Mouse (Mus musculus): ENCODE data around the gene Cth.
"Not testable (repeated sequence)": the region's sequence is repeated elsewhere in the genome, so short reads cannot be mapped to it uniquely, and the experiment has no call there.

Cth gene

GRCm38 (mm10) chr3:157924692-157925328 is at the start of gene Cth:
Gene Cth, minus strand, starts transcription at chr3:157925077.
- peak; percentile 98 for DNase-seq (ENCODE audit: low read depth, low spot score)

- DNase-seq (ENCODE audit: low read depth, low spot score) = peak; percentile 51
These were observed 48.4 kb upstream of the Cth start for GRCm38 (mm10) chr3:157973236-157973635.

GRCm38 (mm10) chr3:157971151-157971550 is 46.3 kb upstream of the Cth start:
- no peak for DNase-seq (ENCODE audit: low read depth, low spot score)

DNA sequence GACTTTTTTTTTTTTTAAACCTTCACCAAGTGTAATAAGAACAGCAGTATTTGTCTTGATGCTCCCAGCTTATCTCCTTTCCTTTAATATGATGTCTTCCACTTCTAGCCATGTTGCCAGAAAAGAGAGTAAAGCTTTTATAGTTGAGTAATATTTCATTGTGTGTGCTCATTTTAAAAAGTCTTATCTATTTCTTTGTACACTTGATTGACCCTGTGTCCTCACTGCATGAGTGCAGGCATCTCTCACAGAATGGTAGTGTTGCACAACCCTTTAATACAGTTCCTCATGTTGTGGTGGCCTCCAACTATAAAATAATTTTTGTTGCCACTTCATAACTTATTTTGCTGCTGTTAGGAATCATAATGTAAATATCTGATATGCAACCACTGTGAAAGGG is 32.4 kb upstream of the Cth start:
- no peak for DNase-seq (ENCODE audit: low read depth, low spot score)

DNA sequence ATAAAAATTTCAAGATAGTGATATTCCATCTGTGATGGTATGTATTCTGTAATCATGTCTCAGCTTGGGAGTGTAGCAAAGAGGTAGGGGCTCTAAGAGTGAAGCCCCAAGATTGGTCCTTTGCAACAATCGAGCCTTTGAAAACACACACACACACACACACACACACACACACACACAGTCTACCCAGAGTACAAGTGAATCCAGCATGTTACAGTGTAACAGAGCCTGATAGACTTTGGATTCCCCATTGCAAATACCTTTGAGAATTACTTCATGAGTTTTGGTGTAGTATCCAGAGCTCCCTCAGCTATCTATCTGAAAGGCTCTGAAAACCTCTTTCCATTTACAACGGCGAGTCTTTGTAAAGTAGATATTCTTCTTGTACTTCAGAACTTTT is 31.3 kb upstream of the Cth start:
- DNase-seq (ENCODE audit: low read depth, low spot score) = no peak

DNA sequence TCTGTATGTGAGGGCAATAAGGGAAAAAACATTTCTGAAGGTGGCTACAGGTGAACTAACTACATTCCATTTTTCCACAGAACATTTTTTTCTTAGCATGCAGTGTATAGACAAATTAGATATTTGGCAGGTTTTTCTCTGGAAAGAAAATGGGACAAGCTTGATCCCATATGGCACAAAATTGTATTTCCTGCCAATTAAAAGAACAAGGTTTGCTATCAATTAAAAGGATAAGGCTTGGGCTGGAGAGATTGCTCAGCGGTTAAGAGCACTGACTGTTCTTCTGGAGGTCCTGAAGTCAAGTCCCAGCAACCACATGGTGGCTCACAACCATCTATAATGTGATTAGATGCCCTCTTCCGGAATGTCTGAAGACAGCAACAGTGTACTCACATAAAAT is 30.6 kb upstream of the Cth start:
- no peak for DNase-seq (ENCODE audit: low read depth, low spot score)

GRCm38 (mm10) chr3:157952716-157953115 is 27.8 kb upstream of the Cth start:
- no peak for DNase-seq (ENCODE audit: low read depth, low spot score)

DNA sequence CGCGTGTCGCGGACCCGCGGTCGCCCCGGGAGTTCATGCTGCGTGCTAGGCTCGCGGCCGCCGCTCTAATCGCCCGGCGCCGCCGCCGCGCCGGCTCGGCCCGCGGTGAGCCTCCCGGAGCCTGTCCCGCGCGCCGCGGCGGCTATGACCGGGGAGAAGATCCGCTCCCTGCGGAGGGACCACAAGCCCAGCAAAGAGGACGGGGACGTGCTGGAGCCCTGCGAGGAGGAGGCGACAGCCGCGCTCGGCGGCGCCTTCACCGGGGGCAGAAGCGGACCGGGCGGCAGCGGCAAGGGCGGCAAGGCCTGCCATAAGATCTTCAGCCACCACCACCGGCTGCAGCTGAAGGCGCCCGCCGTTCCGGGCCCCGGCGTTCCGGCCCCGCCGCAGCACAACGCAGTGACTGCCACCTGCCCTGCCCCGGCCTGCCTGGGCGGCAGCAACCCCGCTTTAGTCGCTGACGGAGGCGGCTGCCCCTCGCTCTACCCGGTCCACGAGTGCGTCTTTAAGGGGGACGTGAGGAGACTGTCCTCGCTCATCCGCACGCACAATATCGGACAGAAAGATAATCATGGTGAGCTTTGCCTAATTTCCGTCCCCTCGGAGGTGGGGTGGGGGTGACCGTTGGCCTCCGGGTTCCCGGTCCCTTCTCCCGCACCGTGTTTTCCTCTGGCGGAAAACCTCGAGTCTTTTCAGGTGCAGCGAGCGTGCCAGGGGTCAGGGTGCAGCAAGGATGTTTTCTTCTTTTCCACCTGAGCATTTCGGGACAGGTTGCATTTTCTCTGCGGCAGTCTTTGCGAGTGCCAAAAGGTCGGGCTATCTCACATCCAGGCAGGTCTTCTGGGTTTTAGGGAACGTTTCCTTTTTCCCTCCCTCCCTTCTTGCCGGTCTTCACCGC is 22.8 kb upstream of the Cth start:
- DNase-seq (ENCODE audit: low read depth, low spot score) = peak; percentile 37

- DNase-seq (ENCODE audit: low read depth, low spot score) = peak; percentile 96
These were observed 22.0 kb upstream of the Cth start, which contains the start of gene Ankrd13c for GRCm38 (mm10) chr3:157946843-157947358. Gene Ankrd13c, plus strand, starts transcription at chr3:157947239.

GRCm38 (mm10) chr3:157938585-157938984 is 13.7 kb upstream of the Cth start:
- DNase-seq (ENCODE audit: low read depth, low spot score) = no peak

GRCm38 (mm10) chr3:157934301-157934823 is 9.5 kb upstream of the Cth start:
- peak; percentile 91 for DNase-seq (ENCODE audit: low read depth, low spot score)

DNA sequence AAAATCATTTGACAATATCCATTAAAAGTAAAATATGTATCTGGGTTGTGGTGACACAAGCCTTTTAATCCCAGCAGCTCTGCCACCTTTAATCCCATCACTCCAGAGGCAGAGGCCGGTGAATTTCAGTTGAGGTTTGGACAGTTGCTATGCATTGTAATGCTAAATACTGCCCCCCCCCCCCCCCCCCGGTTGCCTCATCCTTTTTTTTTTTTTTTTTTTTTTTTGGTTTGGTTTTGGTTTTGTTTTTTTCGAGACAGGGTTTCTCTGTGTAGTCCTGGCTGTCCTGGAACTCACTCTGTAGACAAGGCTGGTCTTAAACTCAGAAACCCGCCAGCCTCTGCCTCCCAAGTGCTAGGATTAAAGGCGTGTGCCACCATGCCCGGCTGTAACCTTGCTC is 8.3 kb upstream of the Cth start:
- DNase-seq (ENCODE audit: low read depth, low spot score) = not testable (repeated sequence)

GRCm38 (mm10) chr3:157932074-157932473 is 7.2 kb upstream of the Cth start:
- DNase-seq (ENCODE audit: low read depth, low spot score) = peak; percentile 94

DNA sequence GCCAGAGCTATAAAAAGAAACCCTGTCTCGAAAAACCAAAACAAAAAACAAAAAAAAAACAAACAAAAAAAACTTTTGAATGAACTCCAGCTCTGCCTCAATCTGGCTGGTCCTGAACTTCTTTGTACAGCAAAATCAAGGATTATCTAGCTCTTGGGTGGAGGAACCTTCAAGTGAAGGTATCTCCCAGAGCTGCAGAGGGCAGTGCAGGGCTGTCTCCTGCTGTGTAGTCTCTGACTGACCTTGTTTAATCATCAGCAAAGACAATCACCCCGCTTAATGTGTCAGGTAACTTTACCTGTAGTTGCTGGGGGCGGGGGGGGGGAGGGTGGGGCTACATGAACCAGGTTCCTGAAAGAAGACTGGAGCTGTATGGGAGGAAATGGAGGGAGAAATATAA is 6.7 kb upstream of the Cth start:
- peak; percentile 71 for DNase-seq (ENCODE audit: low read depth, low spot score)

- DNase-seq (ENCODE audit: low read depth, low spot score) = no peak
These were observed 4.5 kb upstream of the Cth start for GRCm38 (mm10) chr3:157929417-157929816.

DNA sequence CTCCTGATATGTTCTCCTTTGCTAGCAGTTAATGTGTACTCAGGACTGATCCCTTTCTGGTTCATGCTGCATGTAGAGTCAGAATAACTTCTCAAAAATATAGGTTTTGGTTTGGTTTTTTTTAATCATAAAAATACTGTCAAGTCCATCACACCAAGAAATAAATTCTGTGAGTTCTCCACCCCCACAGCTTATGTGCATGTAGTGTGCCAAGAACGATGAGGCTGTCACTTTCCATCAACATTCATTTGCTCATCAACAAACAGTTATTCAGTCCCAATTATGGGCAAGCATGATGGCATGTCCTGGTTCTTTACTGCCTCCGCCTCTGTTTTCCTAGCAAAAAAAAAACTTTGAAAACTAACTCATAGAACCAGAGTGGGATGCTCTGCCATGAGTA is 3.9 kb upstream of the Cth start:
- no peak for DNase-seq (ENCODE audit: low read depth, low spot score)

GRCm38 (mm10) chr3:157926761-157927160 is 1.9 kb upstream of the Cth start:
- no peak for DNase-seq (ENCODE audit: low read depth, low spot score)

DNA sequence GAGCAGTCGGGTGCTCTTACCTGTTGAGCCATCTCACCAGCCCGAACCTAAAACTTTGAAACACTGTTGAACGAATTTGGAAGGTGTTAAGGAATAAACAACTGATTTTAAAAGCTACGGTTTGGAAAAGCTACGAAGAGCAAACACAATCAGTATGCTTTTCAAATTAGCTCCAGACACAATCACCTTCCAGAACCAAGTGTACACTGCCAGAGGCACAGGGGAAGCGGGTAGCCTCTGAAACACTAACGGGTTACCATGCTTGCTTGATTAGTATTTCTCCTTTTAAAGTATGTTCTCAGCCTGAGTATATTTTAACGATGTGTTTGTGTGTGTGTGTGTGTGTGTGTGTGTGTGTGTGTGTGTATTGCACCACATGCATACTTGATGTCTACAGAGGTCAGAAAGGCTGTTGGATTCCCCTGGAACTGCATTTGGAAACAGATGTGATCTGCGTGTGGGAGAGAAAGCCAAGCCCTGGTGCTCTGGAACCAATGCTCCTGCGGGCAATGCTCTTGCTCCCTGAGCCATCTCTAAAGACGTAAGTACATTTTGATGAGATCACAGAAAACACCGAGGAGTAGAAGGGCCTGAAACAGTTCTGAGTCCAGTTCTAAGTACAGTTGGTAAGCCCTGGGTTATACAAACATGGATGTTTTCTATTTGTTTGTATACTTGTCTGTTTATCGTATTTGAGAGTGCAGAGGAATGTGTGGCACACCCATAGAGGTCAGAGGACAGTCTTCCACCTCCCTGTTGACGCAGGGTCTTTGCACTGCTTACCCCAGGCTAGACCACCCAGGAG is 1.0 kb upstream of the Cth start:
- DNase-seq (ENCODE audit: low read depth, low spot score) = no peak

DNA sequence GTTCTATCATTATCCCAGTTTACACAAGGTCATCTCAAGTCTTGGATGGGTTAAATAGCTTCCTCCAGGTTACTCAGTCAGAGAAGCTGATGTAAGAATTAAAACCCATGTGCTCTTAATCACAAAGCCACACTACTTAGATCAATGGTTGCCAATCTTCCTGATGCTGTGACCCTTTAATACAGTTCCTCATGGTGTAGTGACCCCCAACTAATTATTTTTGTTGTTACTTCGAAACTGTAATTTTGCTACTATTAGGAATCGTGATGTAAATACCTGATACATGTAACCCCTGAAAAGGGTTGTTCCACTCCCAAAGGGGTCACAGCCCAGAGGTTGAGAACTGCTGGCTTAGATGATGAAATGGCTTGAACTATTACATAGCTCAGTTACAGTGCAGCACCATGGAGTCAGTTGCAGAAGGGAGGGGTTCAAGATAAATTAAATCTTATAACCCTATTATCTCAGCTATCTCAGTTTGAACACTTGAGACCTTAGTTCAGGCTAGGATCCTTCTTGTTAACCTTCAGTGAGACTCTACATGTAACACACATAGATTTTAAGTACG is 1.5 kb downstream of the Cth start:
- no peak for DNase-seq (ENCODE audit: low read depth, low spot score)

DNA sequence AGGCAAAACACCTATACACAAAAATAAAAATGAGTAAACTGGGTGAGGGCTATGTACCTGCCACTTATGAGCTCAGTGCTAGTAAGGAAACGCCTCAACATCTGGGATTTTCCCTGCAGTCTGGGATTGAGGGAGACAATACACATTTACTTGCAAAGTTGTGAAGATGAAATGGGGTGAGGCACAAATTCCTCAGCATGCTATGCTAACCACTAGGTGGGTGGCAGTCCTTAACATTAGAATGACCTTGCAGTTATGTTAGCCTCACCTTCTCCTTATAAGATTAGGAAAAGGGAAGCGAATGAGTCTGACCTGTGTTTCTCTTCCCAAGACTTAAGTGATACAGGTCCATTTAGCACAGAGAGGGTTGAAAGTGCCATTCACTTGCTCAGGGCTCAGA is 3.5 kb downstream of the Cth start:
- DNase-seq (ENCODE audit: low read depth, low spot score) = peak; percentile 86

DNA sequence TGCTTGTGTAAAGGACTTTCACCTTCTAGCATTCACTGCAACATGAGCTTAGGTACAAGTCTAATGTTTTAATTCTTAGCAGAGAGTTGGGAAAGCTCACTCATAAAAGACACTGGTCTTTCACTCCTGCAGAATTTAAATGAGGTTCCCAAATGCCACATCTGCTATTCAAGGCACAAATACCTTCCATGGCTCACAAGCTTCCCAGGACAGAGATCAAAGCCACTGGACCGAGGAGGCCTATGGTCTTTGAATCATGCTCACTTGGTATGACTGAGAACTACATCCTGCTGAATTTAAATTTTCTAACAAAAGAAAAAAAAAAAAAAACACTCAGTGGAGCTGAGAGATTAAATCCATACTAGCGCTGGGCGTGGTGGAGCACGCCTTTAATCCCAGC is 8.5 kb downstream of the Cth start:
- peak; percentile 35 for DNase-seq (ENCODE audit: low read depth, low spot score)

All from ZHBTc4 (cell line).